Mouse (Mus musculus): ENCODE data around the gene Ankdd1a.

Ankdd1a gene

DNA sequence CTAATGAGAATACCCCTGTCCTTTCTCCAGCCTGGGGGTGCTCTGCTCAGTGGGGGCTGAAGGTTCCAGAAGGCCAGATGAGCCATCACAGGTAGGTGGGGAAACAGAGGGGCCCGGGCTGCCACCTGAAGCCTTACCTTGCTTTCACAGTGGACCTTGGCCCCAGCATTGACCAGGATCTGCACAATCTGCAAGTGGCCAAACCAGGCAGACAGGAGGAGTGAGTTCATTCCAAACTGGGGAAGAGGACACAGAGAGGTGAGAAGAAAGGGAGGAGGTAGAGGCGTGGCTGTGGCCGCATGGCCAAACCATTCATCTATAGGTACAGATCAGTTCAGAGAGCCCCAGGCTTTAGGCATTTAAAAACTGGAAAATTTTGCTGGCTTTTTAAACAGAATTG lies 7.5 kb downstream of the Ankdd1a start:
- in situ Hi-C loops (cut with MboI, MseI) = loop anchor here (10.0 kb wide), 1 partner anchor 1588 kb away; no protein-coding TSS in a partner anchor

DNA sequence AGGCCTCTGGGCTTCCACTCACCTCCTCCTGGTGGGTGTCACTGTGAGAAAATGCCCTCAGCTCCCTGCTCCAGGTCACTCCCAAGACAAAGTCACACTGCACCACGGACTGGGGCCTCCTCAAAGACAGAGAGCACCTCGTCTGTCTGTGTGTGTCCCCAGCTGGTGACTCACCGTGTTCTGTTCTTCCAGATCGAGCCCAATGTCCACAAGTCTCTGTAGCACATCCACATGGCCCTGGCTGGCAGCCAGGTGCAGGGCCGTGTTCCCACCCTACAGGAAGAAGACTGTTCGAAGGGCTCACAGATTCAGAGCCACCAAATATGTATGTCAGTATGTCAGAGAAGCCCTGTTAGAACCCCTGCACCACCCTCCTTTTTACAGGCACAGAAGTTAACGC lies 11.5 kb downstream of the Ankdd1a start:
- in situ Hi-C loops (cut with MboI, MseI) = no loop called here

DNA sequence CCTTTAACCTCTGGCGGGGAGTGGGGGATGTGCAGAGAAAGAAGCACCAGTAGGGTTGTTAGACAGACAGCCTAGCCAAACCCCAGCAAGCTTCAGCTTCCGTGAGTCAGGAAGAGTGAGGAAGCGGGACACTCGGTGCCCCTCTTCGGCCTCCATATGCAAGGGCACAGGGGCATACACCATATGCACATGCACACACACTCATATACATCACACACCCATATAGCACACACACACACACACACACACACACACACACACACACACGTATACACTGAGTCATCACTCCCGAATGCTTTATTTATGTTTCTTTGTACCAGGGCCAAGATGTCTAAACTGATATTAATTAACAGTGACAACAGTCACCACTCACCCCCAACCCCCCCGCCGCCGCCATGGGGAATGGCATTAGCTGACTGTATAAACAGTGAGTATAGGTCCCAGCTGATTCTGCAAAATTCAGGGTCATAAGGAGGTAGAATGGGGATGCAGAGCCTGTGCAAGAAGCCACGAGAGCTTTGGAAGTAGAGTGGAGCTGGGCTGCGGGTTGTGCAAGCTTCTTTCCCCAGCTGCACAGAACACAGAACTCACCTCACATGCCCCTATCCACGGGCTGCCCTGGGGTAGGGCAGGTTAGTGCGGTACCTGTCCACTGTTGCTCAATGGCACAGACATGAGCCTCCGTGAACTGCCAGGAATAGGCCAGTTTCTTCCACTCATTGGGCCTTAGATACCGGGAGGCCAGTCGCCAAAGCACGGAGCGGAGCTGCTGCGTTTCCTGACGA lies 17.1 kb downstream of the Ankdd1a start:
- in situ Hi-C loops (cut with MboI, MseI) = no loop called here

DNA sequence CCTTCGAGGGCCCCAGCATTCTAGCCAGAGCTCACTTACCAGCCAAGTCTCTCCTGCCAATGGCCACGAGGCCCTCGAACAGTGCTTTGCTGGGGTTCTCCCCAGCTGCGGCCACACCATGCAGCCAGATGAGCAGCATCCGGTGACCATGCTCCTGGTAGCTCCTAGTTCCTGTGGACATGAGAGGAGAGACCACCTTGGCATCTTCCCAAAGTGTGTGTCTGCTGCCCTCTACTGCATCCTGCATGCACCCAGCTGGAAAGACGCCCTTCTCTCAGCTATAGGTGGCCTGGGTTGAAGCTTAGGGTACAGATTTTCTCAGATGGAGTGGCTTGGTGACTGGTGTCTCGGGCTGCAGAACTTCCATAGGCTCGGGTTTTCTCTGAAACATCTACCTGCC lies 17.8 kb downstream of the Ankdd1a start:
- in situ Hi-C loops (cut with MboI, MseI) = no loop called here

DNA sequence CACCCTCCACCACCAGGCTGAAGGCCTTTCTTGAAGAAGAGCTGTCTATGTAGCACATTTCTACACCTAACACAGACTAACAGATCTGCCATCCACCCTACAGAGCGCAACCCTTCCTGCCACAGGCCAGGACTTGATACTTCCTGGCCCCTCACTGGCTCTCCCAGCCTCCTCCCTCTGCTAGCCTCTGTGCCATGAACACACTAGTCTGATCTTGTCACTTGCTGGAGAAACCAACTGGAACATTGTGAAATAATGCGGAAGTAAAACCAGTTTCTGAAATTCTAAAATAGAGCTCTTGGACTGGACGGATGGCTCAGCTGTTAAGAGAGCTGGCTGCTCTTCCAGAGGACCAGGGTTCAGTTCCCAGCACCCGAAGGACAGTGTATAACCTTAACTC lies 27.1 kb downstream of the Ankdd1a start:
- in situ Hi-C loops (cut with MboI, MseI) = no loop called here

DNA sequence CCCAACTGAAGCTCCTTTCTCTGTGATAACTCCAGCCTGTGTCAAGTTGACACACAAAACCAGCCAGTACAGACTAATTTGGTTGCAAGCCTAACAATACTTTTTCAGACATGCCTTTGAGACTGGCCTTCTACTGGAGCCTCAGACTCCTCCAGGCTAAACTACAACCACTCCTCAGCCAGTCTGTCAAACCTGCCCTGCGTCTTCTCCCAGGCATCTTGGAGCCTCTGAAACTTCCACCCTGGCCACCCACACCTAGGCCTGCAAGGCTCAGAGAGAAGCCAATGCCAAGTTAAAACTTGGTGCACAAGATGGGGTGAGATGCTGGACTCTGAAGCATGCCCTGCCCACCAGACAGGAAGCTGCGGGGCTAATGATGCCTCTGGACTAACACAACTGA lies 27.6 kb downstream of the Ankdd1a start:
- in situ Hi-C loops (cut with MboI, MseI) = no loop called here

DNA sequence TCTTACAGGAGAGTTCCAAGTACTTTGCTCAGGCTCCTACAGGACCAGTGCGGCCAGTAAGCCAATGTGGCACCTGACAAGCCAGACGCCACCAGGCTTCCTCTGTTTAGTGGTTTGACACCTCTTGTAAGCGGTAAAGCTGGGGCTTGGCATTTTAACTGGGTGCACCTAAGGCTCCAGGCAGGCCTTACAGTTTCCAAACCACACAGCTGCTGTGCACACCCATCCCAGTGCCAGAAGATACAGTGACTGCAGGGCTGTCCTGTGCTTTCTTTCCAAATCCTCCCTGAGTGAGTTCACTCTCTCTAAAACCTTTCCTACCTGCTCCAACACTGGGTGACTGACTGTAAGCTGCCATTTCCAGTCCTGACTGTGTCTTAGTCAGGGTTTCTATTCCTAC lies 28.5 kb downstream of the Ankdd1a start:
- in situ Hi-C loops (cut with MboI, MseI) = no loop called here

DNA sequence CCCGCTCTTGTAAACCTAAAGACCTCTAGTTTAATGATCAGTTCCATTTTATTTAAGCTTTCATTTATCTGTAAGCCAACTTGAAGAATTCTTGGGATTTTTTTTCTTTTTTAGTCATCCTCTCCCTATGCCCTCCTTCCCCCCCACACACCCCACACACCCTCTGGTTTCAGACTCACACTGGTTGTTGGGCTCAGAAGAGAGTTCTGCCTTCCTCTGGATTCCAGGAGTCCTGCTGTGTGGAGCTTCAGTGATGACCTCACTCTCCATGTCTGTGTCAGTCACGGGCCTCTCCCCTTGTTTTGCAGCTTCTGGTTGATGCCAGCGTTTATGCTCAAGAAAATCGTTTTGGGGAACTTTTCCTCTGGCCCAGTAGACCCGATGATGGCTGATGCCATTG lies 39.9 kb downstream of the Ankdd1a start:
- in situ Hi-C loops (cut with MboI, MseI) = no loop called here

DNA sequence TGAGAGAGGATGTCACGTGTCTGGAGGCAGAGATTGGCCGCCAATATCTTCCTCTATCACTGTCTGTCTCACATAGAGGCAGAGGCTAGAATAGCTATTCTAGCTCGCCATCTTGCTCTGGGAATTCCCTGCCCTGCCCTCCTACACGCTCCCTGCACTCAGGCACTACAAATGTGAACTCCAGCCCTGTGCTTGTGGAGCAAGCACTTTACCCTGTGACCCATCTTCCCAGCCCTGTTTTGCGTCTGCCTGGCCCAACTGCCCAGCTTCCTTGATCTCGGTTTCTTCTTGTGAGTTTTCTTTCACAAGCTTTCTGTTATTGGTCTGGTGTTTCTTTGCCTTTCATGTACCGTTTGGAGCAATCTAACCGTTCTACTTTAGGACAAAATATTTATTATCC lies 40.8 kb downstream of the Ankdd1a start:
- in situ Hi-C loops (cut with MboI, MseI) = no loop called here

DNA sequence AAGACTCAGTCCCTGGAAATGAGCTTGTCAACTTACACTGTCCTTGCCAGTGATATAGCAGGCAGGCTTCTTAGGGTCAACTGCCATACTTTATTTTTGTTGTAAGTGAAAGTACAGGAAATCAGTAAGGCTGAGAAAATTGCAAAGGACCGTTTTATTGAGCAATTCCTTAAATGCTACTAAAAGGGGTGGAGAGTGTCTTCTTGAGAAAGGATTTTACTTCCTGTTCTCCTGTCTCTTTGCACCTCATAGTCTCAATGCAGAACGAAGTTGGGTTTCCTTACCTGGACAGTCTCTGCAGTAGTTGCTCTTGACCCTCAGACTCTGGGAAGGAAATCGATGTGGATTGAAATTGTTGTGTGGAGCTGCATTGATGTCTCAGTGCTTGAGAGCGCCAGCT lies 47.2 kb downstream of the Ankdd1a start:
- in situ Hi-C loops (cut with MboI, MseI) = no loop called here

DNA sequence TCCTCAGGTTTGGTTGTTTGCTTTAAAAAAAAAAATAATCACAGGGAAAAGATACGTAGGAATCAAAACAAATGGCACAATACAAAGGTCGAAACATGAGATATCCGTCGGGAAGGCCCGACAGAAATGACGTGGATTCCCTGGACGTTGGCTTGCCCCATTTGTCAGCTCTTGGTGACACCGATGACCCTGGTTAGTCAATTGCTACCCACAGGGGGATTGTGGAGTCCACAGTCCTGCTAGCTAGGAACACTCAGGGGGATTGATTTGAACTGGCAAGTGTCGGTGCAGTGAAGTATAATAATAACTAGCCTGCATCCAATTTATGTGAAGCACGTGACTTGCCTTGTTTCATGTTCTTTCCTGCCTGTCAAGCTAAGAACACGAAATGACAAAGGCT lies 52.3 kb downstream of the Ankdd1a start:
- in situ Hi-C loops (cut with MboI, MseI) = no loop called here

DNA sequence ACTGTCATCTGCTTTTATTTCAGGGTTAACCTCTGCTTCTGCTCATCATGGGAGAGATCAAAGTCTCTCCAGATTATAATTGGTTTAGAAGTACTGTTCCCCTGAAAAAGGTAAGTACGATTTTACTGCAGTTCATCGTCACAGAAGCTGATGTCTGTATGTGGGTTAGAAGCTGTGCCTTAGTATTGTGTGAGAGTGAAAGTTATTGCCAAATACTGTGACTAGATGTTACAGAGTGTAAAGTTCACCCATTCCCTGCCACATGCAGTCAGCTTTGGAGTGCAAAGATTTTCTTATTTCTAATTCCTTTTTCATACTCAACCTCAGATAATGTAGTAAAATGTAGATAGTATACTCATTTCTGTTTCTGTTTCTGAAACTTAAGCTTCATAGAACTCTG lies 54.8 kb downstream of the Ankdd1a start:
- in situ Hi-C loops (cut with MboI, MseI) = no loop called here

DNA sequence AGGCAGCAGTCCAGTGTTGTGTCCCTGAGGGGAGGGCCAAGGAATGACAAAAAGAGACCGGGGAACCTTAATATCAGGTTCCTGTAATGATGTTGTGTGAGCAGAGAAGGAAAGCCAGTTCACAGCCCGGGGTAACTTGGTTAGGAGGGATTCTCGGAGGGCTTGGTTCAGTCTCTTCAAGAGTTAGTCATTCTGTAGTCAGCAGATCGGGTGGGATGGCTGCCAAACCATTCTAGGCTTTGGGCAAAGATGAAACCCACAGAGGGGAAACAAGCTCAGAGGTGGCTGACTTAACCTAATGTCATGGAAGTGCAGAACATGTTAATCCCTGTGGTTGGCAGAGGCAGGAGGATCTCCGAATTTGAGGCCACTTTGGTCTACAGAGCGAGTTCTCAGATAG lies 55.8 kb downstream of the Ankdd1a start:
- in situ Hi-C loops (cut with MboI, MseI) = no loop called here

DNA sequence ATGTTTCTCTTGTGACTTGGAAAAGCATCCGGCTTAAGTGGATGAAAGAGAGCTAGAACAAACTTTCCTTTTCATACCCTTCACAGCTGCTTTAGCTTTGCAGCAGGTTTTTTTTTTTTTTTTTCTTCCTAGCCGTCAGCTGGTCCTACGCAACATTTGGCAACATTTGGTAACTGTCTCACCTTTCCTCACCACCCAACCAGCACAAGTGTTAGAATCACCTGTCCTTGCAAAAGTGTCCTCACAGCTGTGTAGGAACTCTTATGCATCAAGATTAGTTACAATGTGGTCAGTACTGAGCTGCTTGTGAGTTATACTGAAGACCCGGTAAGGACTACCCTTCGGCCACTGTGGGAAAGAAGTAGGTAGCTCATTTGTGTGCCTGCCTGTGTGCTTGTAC lies 57.4 kb downstream of the Ankdd1a start:
- in situ Hi-C loops (cut with MboI, MseI) = no loop called here

DNA sequence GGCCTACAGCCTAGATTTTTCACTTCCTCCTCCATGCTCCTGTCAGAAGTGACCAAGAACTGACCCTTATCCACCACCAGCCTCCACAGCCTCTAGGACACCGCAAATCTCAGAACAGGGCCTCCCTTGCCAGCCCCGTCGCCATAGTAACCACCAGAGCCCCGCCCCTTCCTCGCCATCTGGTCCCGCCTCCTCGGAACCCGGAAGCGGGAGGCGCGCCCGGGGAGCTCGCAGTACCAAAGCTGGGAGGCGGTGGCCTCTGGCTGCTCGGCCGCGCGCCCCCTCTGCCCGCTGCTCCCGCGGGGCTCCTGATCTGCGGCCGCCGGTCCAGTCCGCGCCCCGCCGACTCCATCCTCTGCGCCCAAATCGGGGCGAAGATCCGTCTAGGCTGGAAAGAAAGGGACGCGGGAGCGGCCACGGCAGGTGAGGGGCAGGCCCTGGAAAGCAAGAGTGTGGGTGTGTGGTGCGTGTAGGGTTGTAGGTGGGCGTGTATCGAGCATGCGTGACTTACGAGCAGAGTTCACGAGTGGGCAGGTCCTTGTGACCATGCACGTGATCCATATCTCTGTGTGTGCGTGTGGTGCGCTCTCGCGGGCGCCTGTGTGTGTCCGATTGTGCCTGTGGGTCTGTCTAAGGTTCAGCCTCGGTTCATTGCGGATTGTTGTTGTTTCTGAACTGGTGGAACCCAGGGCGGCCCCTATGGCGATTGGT lies 59.1 kb downstream of the Ankdd1a start, which contains the start of gene Spg21:
TSS of gene Spg21 (plus strand) at position 216 of the 711 bp plus-strand sequence.
- in situ Hi-C loops (cut with MboI, MseI) = no loop called here

DNA sequence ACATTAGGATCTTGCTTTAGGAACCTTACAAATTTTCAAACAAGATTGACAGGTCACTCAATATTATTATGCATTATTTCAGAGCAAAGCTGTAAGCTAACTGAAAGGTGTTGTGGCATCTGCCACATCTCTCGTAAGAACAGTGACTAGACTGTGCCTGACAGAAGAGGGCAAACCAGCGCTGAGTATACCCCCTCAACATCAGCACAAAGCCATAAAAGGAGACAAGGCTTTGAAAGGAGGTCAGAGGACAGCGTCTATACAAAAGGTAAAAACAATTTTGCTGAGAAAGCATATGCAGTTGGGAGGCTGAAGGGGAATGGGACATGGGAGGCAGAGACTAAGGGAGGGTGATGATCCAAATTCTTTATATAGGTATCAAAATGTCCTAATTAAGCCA lies 59.8 kb downstream of the Ankdd1a start:
- in situ Hi-C loops (cut with MboI, MseI) = no loop called here

DNA sequence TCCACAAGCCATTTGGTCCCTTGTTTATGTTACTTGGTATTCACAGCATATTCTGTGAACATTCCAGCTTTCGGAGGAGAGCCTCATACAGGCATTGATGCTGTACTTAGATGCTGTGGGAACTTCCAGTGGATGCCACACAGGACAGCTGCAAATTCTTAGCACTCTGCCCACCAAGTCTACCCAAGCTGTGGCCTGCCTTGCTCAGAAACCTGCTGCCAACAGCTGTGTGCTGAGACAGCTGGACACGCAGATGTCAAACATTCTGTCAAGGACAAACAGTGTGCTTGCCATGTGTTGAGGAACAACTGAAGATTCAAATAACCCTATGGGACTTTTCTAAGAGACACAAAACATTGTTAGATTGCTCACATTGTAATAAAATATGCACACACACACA lies 61.0 kb downstream of the Ankdd1a start:
- in situ Hi-C loops (cut with MboI, MseI) = no loop called here

DNA sequence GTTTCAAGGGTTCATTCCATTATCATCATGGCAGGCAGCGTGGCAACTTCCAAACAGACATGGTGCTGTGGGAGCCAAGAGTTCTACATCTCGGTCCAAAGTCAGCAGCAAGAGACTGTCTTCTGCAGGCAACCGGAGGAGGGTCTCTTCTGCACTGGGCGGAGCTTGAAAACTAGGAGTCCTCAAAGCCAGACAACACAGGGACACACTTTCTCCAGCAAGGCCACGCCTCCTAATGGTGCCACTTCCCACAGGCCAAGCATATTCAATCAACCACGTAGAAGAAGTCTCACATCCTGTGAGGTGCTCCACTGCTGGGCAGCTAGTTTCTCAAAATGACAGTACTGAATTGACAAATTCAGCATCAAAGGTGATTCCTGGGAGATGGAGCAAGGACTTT lies 72.0 kb downstream of the Ankdd1a start:
- in situ Hi-C loops (cut with MboI, MseI) = no loop called here

DNA sequence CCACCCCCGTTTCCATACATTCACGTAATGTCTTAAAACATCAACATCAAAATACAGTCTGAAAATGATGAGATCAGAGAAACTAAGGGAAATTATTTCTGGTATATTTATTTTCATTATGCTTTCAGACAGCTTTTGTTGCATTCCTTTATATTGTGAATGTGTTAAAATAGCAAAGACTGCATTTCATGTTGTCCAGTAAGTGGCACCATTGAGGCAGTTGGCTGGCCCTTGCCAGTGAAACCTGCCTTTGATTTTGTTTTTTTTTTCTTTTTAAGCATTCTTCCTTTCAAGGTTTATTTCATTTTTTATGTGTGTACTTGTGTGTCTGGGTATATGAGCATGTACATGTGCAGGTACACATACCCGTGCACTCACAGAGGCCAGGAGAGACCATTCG lies 75.3 kb downstream of the Ankdd1a start:
- in situ Hi-C loops (cut with MboI, MseI) = no loop called here

All from regulatory T cell (primary cell).